Mouse (Mus musculus) cerebellum, adult 11 months (tissue): ENCODE results near the gene Tmcc1.
"Not testable (repeated sequence)": the region's sequence is repeated elsewhere in the genome, so short reads cannot be mapped to it uniquely, and the experiment has no call there.

Experiments used
- DNase-seq: peaks from one replicate; pipeline ENCODE4 v3.0.0; 2022

The Tmcc1 gene

DNA sequence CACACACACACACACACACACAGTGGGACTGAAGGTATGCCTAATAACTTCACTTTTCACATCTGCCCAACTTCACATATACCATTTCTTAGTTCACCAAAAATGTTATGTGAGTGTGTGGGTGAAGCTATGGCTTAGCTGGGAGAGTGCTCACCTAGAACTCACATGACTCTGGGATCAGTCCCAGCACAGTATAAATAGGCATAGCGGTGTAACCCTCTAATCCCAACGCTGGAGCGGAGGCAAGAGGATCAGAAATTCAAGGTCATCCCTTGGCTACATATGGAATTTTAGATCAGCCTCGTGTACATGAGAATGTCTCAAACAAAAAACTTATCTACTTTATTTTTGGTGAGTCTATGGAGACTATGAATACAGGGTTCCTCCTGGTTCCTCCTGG lies 119.7 kb downstream of the Tmcc1 start:
- no peak for DNase-seq

DNA sequence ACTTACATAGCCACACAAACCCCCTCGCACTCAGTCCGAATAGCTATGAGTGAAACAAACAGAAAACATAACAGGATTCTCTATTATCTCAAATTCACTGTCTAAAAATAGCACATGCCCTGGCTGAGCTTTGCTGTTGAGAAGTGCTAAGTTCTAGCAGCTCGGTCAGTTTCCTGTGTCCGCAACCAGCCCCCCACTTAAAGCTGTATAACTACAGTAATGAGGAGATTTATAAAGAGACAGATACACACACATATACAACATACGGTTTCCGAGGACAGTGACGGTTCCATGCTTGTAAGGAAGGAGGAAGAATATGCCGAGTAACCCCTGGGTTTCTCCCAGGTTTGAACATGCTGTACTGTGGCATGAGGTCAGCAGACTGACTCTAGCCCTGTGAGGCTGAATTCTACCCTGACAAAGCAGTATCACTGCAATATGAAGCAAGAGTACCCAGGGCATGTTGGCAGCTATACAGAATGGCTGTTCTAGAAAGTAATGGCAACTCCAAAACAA lies 120.5 kb downstream of the Tmcc1 start:
- no peak for DNase-seq

DNA sequence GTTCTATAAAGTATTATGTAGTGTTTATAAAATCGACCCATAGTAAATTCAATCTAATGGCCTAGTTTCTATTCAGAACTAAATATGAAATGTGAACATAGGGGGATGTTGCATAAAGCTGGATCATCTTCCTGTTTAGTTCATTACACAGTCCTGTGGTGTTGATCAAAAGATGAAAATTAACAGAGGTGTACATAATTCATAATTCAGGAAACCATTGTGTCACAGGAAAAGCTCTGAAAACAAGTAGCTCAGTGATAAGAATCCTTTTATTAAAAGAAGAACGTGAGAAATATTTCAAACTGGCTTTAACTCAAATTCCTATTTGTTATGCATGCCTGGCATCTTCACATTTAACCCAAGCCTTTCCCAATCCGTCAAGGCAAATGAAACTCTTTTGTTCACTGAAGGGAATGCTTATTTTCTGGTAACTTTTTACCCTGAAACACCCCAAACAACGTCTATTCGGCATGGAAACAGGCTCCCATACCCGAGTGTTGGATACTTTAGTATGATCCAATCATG lies 121.0 kb downstream of the Tmcc1 start:
- DNase-seq, result no peak

DNA sequence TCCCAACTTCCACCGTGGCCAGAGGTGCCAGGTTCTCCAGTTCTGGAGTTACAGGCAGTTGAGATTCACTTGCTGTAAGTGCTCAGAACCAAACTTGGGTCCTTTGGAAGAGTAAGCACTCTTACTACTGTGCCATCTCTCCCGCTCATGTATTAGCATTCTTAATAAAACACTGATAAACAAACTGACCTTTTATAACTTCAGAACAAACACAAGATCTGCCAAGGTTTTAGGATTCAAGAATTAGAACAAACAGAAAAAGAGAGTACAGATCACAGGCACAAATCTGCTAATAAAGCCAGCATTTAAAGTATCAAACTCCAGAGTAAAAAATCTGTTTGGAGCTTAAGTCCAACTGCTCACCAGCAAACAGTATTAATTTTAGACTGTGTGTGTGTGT lies 121.5 kb downstream of the Tmcc1 start:
- DNase-seq, result no peak

DNA sequence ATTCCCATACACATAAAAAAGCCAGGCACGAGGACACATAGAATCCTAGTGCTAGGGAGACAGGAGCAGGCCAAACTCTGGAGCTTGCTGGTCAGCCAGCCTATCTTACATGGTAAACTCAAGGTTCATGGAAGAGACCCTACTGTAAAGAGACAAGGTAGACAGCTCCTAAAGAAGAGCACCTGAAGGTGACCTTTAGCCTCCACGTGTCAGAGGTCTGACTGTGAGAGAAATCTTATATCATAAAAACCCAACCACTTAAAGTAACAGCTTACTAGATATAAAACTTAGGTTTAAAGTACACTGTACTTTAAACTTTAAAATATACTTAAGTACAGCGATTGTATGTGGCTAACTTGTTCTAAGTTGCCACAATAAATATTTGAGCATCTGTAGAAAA lies 122.7 kb downstream of the Tmcc1 start:
- no peak for DNase-seq

DNA sequence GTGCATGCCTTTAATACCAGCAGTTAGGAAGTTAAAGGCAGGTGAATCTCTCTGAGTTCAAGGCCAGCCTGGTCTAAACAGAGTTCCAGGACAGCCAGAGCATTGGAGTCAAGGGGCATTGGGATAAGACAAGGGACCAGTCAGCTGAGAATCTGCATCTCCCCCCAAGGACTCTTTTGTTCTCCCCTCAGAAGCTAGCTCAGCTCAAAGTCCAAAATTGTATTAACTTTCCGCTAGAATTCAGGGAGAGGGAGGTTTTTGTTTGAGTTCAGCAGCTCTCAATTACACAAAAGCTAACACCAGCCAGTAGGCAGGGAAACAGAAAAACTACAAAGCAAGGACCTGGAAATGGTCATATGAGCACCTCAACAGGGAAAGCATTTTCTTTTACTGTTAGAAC lies 129.8 kb downstream of the Tmcc1 start:
- no peak for DNase-seq

DNA sequence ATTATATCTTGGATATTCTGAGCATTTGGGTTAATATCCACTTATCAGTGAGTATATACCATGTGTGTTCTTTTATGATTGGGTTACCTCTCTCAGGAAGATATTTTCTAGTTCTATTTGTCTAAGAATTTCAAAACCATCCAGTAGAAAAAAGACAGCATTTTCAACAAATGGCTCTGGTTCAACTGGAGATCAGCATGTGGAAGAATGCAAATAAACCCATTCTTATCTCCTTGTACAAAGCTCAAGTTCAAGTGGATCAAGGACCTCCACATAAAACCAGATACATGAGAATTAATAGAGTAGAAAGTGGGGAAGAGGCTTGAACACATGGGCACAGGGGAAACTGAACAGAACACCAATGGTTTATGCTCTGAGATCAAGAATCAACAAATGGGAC lies 133.7 kb downstream of the Tmcc1 start:
- not testable (repeated sequence) for DNase-seq

DNA sequence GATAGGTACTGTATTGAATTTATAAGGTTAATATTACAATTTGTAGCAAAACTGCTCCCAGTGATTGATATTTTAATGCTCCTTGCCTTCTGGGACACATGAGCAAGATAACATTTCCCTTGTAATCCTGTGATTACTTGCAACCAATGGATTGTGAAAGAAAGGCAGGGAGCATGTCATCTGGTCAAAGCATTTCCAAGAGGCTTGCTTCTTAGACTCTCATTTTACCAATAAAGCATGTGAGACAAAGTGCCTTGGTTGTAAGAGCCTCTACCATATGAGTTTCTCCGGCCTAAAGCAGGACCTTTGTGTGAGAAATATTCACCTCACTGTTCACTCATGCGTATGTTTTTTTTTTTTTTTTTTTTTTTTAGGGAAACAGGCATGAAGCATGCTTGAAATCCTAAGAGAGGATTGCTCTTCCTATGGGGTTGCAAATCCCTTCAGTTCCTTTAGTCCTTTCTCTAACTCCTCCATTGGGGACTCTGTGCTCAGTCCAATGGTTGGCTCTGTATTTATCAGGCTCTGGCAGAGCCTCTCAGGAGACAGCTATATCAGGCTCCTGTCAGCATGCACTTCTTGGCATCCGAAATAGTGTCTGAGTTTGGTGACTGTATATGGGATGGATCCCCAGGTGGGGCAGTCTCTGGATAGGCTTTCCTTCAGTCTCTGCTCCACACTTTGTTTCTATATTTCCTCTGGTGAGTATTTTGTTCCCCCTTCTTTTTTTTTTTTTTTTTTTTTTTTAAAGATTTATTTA lies 134.6 kb downstream of the Tmcc1 start:
- no peak for DNase-seq

DNA sequence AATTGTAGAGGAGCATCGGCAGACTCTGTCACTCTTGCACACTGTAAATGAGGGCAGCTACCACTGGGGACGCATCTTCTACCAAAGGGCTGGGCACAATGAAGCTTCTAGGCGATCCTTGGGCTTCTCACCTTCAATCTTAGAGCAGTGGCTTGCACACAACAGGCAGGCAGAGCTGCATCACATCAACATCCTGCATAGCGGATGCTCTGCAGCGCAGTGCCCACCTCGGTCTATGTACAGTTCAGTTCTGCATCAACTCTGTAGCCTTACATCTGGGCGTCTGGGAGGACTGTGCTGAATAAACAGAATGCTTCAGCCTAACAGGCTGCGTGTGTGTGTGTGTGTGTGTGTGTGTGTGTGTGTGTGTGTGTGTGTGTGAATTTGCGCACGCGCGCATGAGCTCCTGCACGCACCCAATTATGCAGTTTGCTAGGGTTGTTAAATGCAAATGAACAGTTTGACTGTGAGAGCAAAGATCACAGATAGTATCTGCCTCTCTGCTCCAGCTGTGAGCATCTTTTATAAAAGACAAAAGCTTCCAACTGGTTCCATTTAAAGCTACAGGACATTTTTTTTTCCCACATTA lies 136.5 kb downstream of the Tmcc1 start:
- DNase-seq, result peak; percentile 61

DNA sequence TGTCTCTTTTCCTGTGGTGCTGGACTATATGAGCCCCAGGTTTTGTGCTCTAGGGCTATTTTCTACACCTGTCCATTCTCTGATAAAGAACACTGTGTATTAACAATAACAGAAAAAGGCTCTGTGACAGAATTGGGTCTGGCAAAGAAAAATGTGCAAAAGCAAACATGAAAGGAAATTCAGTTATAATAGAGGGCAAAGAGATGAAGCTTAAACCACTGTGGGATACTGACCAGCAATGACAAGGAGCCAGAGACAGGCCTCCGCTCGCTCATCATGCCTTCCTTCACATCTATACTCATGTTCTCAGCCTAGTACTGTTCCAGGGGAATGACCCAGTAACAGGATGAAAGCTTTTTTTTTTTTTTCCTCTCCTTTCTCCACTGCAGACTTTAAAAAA lies 137.5 kb downstream of the Tmcc1 start:
- no peak for DNase-seq

DNA sequence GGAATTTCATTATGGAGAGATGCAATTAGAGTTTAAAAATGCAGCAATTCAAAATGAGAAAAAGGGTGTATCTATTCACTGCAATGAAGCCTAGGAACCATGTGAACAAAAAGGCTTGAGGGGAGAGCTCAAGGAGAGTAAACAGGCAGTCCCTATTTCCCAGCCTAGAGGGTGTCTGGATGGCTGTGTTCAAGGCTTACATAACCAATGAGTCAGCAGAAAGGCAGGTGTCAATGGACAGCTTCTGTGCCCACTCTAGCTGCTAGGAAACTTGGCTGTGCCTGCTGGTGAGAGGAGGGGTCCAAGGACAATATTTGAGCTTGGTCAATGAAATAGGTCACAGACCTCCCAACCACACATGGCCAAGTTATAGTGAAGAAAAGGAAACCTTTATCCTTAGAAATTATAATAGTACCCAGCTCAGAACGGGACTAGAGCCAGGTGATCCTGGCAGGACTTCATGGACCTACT lies 138.2 kb downstream of the Tmcc1 start:
- DNase-seq, result peak; percentile 74

DNA sequence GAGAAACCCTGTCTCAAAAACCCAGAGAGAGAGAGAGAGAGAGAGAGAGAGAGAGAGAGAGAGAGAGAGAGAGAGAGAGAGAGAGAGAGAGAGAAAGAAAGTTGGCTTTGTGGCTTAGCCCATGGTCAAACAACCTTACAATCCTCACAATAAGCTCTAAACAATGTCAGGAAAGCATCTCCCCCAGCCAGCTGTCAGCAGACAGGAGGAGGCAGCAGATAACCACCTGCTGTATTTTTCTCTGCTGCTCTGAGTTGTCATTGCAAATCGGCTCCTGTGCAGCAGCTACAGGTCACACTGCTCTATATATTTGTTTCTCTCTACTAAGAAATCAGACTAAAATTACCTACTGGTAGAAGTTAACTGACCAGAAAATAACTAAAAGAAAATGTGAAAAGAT lies 145.4 kb downstream of the Tmcc1 start:
- no peak for DNase-seq

DNA sequence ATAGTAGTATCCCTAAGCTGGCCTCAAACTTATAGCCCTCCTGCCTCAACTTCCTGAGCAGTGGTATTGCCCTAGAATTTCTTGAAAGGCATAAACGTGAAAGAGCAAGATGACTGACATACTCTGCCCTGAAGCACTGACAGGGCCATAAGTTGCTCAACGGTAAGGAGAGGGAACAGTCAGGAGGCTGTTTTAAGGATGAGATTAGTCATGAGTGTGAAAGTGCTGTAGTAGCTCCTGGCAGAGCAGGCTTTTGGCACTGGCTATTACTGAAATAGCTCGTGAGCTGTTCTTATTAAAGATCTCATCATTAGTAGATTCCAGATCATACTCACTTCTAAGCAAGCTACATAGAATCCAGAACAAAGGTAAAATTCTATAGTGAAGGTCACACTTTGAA lies 145.9 kb downstream of the Tmcc1 start:
- no peak for DNase-seq

DNA sequence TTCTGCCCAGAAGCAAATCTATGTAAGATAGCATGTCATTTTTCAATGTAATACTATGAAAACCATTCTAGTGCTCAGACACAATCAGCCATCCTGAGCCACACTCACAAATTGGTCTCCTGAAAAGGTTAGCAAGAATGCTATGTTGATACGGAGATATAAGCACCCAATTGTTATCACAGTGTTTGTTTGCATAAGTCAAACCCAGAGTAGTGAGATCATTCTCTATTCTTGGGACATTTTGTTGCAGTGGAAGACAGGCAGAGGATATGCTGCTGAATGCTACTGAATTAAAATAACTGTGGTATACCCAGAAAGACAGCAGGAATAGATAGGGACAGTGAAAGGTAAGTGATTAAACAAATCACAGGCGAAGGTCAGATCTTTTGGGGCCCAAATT lies 149.2 kb downstream of the Tmcc1 start:
- no peak for DNase-seq

DNA sequence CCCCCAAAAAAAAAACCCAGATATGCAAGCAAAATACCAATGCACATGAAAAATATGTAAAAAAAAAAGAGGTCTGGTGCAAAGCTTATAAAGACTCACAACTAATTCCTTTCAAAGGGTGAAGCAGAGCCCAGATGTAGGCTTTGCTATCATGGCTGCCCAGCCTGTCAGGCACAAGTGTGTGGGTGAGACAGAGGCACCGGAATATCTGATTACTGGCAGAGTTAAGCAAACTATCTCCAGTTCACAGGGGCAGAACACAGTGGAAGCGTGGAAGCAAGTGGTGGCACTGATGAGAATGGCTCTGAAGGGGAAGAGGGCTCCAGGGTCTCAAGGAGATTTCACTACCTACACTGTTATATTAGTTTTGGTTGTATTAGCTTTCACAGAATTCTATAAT lies 155.1 kb downstream of the Tmcc1 start:
- no peak for DNase-seq

DNA sequence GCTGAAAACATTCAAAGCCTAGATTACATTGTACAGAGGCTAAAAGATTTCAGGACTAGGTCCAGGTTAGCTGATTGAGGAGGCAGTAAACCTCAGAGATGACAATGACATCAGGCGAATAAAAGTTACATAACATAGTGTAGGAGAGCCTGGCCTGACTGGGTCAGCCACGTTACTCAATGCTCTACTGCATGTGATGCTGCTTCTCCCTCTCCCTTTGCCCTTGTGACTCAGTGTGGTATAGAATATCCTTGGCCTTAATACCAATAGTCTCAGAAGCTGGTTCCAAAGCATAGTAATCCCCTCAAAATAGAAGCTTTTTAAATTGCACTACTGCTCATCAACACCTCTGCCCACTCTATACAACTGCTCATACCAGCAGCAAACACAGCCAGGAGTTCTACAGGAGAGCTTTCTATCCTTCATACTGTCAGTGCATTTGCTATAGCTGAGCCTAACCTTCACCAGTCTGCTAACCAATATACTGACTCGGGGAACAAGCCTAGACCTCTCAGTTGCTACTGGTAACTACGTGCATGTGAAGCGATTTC lies 155.9 kb downstream of the Tmcc1 start:
- DNase-seq, result no peak

DNA sequence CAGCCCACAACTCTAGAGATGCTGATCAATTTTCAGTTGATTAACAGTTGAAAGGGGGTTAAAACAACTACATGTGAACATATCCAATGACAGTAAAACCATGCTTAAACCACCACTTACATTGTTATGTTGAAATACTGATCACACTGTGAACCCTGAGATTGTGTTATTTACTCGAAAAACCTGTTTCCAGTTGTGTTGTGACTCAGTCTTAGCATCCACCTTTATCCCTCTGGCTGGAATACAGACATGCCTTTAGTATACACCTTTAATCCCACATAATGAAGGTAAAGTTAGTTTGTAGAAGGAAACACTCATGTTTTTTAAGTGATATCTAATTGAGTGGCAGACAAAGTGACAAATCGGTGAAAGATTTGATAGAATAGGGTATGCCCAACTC lies 156.7 kb downstream of the Tmcc1 start:
- no peak for DNase-seq

DNA sequence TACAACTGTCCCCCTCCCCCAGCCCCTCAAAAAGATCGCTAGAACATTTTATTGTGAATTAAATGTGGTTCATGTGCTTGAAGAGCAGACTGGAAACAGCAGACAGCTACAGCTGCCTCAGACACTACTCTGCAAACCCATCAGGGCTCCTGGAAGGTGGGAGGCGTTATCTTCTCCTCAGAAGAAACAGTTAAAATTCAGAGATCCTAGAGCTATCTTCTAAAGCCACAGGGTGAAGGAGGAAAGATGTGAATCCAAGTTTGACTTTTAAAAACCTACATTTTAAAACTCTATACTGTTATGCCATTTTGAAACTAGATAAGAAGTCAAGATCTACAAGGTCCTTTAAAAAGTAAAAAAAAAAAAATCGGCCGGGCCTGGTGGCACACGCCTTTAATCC lies 162.2 kb downstream of the Tmcc1 start:
- DNase-seq, result no peak

DNA sequence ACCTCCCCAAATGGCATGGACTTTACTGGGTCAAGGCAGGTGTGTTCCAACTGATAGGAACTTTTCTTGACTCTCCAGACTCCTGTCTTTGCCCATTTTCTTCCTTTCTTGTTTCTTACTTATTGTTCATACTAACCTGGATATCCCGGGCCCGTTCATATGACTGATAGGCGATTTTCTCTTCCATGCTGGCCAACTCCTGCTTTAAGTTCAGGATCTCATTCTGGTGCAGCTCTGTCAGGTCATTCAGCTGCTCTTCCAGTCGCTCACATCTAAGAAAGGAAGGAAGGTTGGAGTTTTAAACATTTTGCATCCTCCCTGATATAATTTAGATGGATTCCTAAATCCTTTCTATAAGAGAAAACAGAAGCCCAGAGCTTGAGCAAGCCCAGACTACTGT lies 168.6 kb downstream of the Tmcc1 start:
- DNase-seq, result no peak

DNA sequence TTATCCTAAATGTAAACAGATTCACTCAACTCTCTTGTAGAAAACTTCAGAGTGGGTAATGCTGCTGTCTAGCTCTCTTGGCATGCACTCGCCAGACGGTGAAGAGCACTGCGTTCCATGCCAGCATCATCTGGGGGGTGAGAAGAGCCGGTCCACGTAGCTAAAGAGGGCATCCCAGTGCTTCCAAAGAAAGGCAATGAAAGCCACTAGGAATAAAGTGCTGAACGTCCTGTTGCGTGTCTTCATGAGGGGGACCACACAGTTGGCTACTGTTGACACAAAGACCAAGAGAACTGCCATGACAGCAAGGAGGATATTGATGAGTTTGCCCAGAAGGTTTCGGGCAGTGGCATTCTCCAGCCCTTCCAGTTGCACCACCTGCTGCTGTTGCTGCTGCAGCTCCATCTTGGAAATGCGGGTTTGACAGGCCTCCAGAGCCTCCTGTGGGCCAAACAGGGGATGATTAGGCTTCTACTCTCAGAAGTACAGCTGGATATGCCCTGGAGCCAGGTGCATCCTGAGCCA lies 171.3 kb downstream of the Tmcc1 start:
- no peak for DNase-seq

DNA sequence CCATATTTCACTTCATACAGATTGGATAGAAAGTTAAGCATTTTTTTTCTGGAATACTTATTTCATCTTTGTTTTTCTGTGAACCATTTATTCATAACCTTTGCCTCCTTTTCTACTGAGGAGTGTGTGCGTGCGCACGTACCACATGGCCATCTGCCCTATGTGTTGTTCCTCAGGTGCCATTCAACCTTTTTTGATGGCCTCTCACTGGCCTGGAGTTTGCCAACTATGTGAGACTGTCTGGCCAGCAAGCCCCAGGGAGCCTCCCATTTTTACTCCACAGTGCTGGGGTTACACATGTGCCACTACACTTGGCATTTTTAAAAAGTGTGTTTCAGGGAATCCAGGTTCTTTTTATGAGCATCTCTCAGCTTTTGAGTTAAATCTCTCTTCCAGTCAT lies 177.4 kb downstream of the Tmcc1 start:
- no peak for DNase-seq

DNA sequence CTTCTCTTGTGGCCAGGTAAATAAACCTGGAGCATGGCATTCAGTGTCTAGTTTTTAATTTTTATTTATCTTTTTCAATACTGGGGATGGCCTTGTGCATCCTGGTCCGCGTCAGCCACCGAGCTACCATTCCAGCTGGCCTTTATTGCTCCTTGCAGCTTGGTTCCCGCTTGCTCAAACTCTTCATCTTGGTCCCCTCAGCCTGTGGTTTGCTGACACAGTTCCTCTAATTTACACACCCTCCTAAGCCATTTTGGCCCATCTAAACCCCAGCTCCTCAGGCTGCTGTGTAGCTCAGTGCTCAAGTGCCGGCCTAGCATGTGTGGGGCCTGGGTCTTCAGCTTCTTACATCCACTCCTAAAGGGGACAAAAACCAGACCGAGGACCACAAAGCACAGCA lies 179.2 kb downstream of the Tmcc1 start:
- no peak for DNase-seq

DNA sequence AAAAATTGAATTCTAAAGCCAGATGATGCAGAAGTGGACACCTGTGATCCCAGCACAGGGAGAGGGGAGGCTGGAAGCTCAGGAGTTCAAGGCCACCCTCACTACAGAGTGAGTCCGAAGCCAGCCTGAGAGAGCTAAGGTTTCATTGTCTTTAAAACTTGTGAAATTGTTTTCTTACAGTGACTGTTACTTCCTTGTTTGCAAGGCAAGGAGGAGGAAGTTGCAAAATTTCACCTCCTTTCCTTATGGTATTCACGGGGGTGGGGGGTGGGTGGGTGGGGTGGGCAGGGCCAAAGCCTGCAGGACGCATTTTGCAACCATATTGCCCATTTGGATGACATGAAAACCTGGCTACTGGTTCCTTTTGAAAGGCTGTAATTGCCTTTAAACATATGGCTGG lies 179.6 kb downstream of the Tmcc1 start:
- no peak for DNase-seq

DNA sequence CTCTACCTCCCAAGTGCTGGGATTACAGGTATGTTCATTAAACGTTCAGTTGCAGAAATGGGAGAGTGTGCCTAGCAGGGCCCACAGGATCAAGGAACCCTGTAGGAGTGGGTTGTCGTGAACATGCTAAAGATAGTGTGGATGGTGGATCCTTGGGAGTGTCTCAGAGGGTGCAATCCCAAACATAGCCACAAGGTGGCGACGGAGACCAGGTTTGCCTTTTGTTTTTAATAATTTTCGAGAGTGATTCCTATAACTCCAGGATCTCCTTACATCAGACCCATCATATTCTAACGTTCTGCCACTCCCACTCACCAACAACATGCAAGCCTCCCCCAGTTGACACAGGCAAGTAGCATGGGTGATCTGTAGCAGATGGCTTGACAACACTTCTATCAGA lies 182.7 kb downstream of the Tmcc1 start:
- peak; percentile 83 for DNase-seq
